Mouse (Mus musculus) myocyte (in vitro differentiated cells): ENCODE data around the gene Brd2.

Source experiments
- E2F4 ChIP-seq: IDR thresholded peaks from one replicate; pipeline ENCODE4 v1.6.1; 2011; ENCODE audit warnings: mild to moderate bottlenecking, control low read depth, moderate library complexity; ENCODE audit not compliant: insufficient read depth
- MAX ChIP-seq: IDR thresholded peaks from one replicate; pipeline ENCODE4 v1.6.1; 2011; ENCODE audit warnings: low read depth, mild to moderate bottlenecking, control low read depth
- MYOD1 ChIP-seq, 3 experiments: IDR thresholded peaks; one replicate each; pipeline ENCODE4 v1.6.1; 2011; ENCODE audit warnings: control low read depth in 2 of 3, low read depth in 2 of 3, mild to moderate bottlenecking in 2 of 3, moderate library complexity in 1 of 3; ENCODE audit not compliant: insufficient read length in 2 of 3, control insufficient read depth in 1 of 3
- POLR2A ChIP-seq: IDR thresholded peaks from one replicate; pipeline ENCODE4 v1.6.1; 2011; ENCODE audit warnings: low read depth, mild to moderate bottlenecking, control low read depth, moderate library complexity; ENCODE audit not compliant: insufficient read length
- POLR2AphosphoS2 ChIP-seq: IDR thresholded peaks from one replicate; pipeline ENCODE4 v1.6.1; 2011; ENCODE audit warnings: low read depth, control low read depth; ENCODE audit not compliant: insufficient read length
- REST ChIP-seq: IDR thresholded peaks from one replicate; pipeline ENCODE4 v1.6.1; 2011; ENCODE audit warnings: mild to moderate bottlenecking, control low read depth, moderate library complexity; ENCODE audit not compliant: insufficient read depth, insufficient read length
- TCF3 ChIP-seq: IDR thresholded peaks from one replicate; pipeline ENCODE4 v1.6.1; 2011; ENCODE audit warnings: low read depth, control low read depth; ENCODE audit not compliant: insufficient read length

DNA sequence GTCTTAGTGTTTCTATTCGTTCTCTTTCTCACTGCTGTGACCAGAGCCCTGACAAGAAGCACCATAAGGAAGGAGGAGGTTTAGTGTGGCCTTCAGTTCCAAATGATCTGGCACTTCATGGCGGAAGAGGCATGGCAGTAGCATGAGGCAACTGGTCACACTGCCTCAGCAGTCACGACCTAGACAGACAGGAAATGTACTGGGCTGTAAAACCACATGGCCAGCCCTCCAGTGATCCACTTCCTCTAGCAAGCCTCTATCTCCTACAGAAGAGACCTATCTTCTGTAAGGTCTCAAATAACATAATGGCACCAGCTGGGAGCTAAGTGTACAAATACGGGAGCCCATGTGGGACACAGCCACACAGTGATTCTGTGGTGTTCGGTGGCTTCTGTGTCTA, 50.3 kb downstream of the Brd2 start:
- TF ChIP-seq E2F4, result no peak
- no peak for TF ChIP-seq MAX
- TF ChIP-seq MYOD1 (IDR thresholded peaks at IDR 0.05; ENCODE audit: control insufficient read depth in 1 of 3, insufficient read length in 2 of 3, low read depth in 2 of 3), result no peak
- no peak for TF ChIP-seq POLR2A
- no peak for TF ChIP-seq REST
- TF ChIP-seq POLR2AphosphoS2, result no peak
- TF ChIP-seq TCF3, result no peak
